Mouse (Mus musculus) ES-E14 (cell line): Measurements from ENCODE around the gene Ctnnbl1. TPM values are rescaled to one million over a fixed set of nuclear protein-coding genes. Genes with fewer than 3 reads are reported as not detected.

Experiments used
- DNase-seq: peaks from one replicate; pipeline ENCODE4 v3.0.0-alpha.2; 2013; ENCODE audit warnings: low read depth, low spot score
- H3K27ac ChIP-seq: 2 replicates; pipeline ENCODE4 v1.5.1; 2012; ENCODE audit warnings: low read depth, mild to moderate bottlenecking, low read length, moderate library complexity, mixed read lengths; ENCODE audit not compliant: poor library complexity, insufficient read depth, severe bottlenecking
- H3K36me3 ChIP-seq: 2 replicates; pipeline ENCODE4 v1.6.1; 2012; ENCODE audit warnings: mild to moderate bottlenecking, low read length, moderate library complexity, mixed read lengths; ENCODE audit not compliant: control insufficient read depth, poor library complexity, insufficient read depth, severe bottlenecking
- H3K4me1 ChIP-seq, 2 experiments: fragments of 150-350 bp in 1 of 2; sonication (generic) in 1 of 2; 2 replicates each; pipeline ENCODE4 v1.6.1; 2012; ENCODE audit warnings: low read length in 2 of 2, mild to moderate bottlenecking in 1 of 2, mixed read lengths in 1 of 2; ENCODE audit not compliant: control insufficient read depth in 2 of 2, insufficient read depth in 2 of 2, poor library complexity in 1 of 2
- H3K4me3 ChIP-seq, 2 experiments: fragments of 150-350 bp in 1 of 2; sonication (generic) in 1 of 2; 2 replicates each; pipeline ENCODE4 v1.5.1; 2012; ENCODE audit warnings: low read length in 2 of 2, low read depth in 1 of 2, mild to moderate bottlenecking in 1 of 2, mixed read lengths in 1 of 2; ENCODE audit not compliant: insufficient read depth in 1 of 2, poor library complexity in 1 of 2, severe bottlenecking in 1 of 2
- H3K9ac ChIP-seq: 2 replicates; pipeline ENCODE4 v1.6.1; 2012; ENCODE audit warnings: low read depth, mild to moderate bottlenecking, low read length, mixed read lengths; ENCODE audit not compliant: poor library complexity, insufficient read depth, severe bottlenecking
- H3K9me3 ChIP-seq: fragments of 150-350 bp; sonication (generic); 2 replicates; pipeline ENCODE4 v1.6.1; 2012; ENCODE audit warnings: low read depth, mild to moderate bottlenecking, low read length; ENCODE audit not compliant: control insufficient read depth, insufficient read depth
- CHD2 ChIP-seq: IDR thresholded peaks from 2 replicates; pipeline ENCODE4 v1.6.1; 2014; ENCODE audit warnings: mild to moderate bottlenecking, low read depth, low read length, inconsistent platforms
- HCFC1 ChIP-seq: IDR thresholded peaks from 2 replicates; pipeline ENCODE4 v1.6.1; 2012; ENCODE audit warnings: low read length, inconsistent platforms, borderline replicate concordance; ENCODE audit not compliant: insufficient read depth
- MAFK ChIP-seq: IDR thresholded peaks from 2 replicates; pipeline ENCODE4 v1.6.1; 2014; ENCODE audit warnings: mild to moderate bottlenecking, low read depth, low read length, inconsistent platforms; ENCODE audit not compliant: insufficient read depth
- ZC3H11A ChIP-seq: IDR thresholded peaks from 2 replicates; pipeline ENCODE4 v1.6.1; 2012; ENCODE audit warnings: low read depth, mild to moderate bottlenecking, inconsistent platforms, low read length, borderline replicate concordance
- ZNF384 ChIP-seq: IDR thresholded peaks from 2 replicates; pipeline ENCODE4 v1.6.1; 2012; ENCODE audit warnings: low read depth, low read length, inconsistent platforms
- in situ Hi-C, 2 experiments: fragments of 600-800 bp; cut with MboI; formaldehyde crosslinking; loops; one replicate each; pipeline ENCODE4 v1.15.1; 2025; ENCODE audit warnings: low sequenced_read_pairs in 2 of 2, inconsistent platforms in 1 of 2; ENCODE audit not compliant: unreplicated experiment in 2 of 2
- total RNA-seq: library from RNA; depleted of rRNA; stranded (reverse); fragments of 300-350 nt; gene quantifications from 2 replicates; pipeline ENCODE4 v1.2.3, GENCODE M21; 2012

Ctnnbl1 gene
- total RNA-seq, 1 experiment = 63.9 TPM

GRCm38 (mm10) chr2:157784647-157785046 is 47.4 kb downstream of the Ctnnbl1 start:
- in situ Hi-C loops = no loop called here
- no peak overlapping the region for H3K4me3 ChIP-seq
- DNase-seq = no peak
- no peak for TF ChIP-seq ZNF384
- no peak for TF ChIP-seq ZC3H11A
- TF ChIP-seq MAFK = no peak
- no peak for TF ChIP-seq CHD2
- TF ChIP-seq HCFC1 = no peak
- peaks cover 0 to 2% of the 10 kb centered on the region in 2 experiments; a peak in 1 of 4 replicates for H3K4me1 ChIP-seq
- no peaks in the 10 kb centered on the region for H3K9me3 ChIP-seq
- no peak overlapping the region for H3K9ac ChIP-seq
- H3K27ac ChIP-seq = no peak overlapping the region
- peaks cover 16% of the 10 kb centered on the region; the same call in 1 of the 2 replicates for H3K36me3 ChIP-seq

GRCm38 (mm10) chr2:157789226-157789625 is 52.0 kb downstream of the Ctnnbl1 start:
- no peak for DNase-seq
- peaks cover 0 to 2% of the 10 kb centered on the region in 2 experiments; a peak in 1 of 4 replicates for H3K4me1 ChIP-seq
- H3K9ac ChIP-seq = no peak overlapping the region
- H3K27ac ChIP-seq = no peak overlapping the region
- H3K4me3 ChIP-seq = no peak overlapping the region
- in situ Hi-C loops = no loop called here
- TF ChIP-seq ZC3H11A (no peak), HCFC1 (no peak), MAFK (no peak), CHD2 (no peak), ZNF384 (no peak)
- no peaks in the 10 kb centered on the region for H3K9me3 ChIP-seq
- peaks cover 11% of the 10 kb centered on the region for H3K36me3 ChIP-seq

GRCm38 (mm10) chr2:157790836-157791495 is 53.8 kb downstream of the Ctnnbl1 start:
- Histone ChIP-seq H3K9ac (no peak overlapping the region), H3K4me1 (peaks cover 0 to 2% of the 10 kb centered on the region in 2 experiments; a peak in 1 of 4 replicates), H3K9me3 (no peaks in the 10 kb centered on the region), H3K27ac (no peak overlapping the region), H3K4me3 (no peak overlapping the region), H3K36me3 (peaks cover 11% of the 10 kb centered on the region)
- no peak for DNase-seq
- TF ChIP-seq CHD2 (no peak), ZNF384 (no peak), HCFC1 (no peak)
- in situ Hi-C loops = no loop called here

- Histone ChIP-seq H3K4me1 (peaks cover 0 to 2% of the 10 kb centered on the region in 2 experiments; a peak in 1 of 4 replicates), H3K4me3 (no peak overlapping the region), H3K9me3 (no peaks in the 10 kb centered on the region), H3K9ac (no peak overlapping the region), H3K36me3 (peaks cover 11% of the 10 kb centered on the region), H3K27ac (no peak overlapping the region)
- DNase-seq = no peak
- TF ChIP-seq HCFC1 (no peak), ZNF384 (no peak), MAFK (no peak), CHD2 (no peak)
- in situ Hi-C loops = no loop called here
These were observed 54.4 kb downstream of the Ctnnbl1 start for GRCm38 (mm10) chr2:157791528-157792162.
